Mouse (Mus musculus) cerebellum, postnatal 10 days (tissue): ENCODE results near the gene Samd7.

Experiments
- DNase-seq, 2 experiments: peaks; one replicate each; pipeline ENCODE4 v3.0.0; 2021; ENCODE audit warnings: mixed read lengths in 2 of 2

The Samd7 gene

GRCm38 (mm10) chr3:30765311-30766027, 19.4 kb downstream of the Samd7 start:
- DNase-seq = no peak

- peak; percentile 16 to 21 for DNase-seq
Observed at GRCm38 (mm10) chr3:30766177-30766576, 20.1 kb downstream of the Samd7 start.

GRCm38 (mm10) chr3:30767271-30767670, 21.2 kb downstream of the Samd7 start:
- DNase-seq = no peak

- DNase-seq = no peak
Observed at GRCm38 (mm10) chr3:30769755-30770515, 23.8 kb downstream of the Samd7 start.

- DNase-seq = no peak
Observed at GRCm38 (mm10) chr3:30771560-30771959, 25.5 kb downstream of the Samd7 start.

GRCm38 (mm10) chr3:30772631-30773030, 26.5 kb downstream of the Samd7 start:
- DNase-seq = no peak

- no peak for DNase-seq
Observed at GRCm38 (mm10) chr3:30774677-30775076, 28.6 kb downstream of the Samd7 start.

GRCm38 (mm10) chr3:30777984-30778383, 31.9 kb downstream of the Samd7 start:
- no peak for DNase-seq

- DNase-seq = no peak
Observed at GRCm38 (mm10) chr3:30788531-30788930, 42.4 kb downstream of the Samd7 start.

GRCm38 (mm10) chr3:30792737-30793402, 46.8 kb downstream of the Samd7 start, which contains the start of gene Sec62:
Gene Sec62 (plus strand): TSS chr3:30792875.
- peak; percentile 97 for DNase-seq

GRCm38 (mm10) chr3:30793403-30794221, 47.5 kb downstream of the Samd7 start:
- DNase-seq = no peak

GRCm38 (mm10) chr3:30802171-30802570, 56.1 kb downstream of the Samd7 start:
- DNase-seq = no peak

GRCm38 (mm10) chr3:30812881-30813280, 66.8 kb downstream of the Samd7 start:
- DNase-seq = no peak
